Mouse (Mus musculus) fat pad, adult 2 months (tissue): Measurements from ENCODE around the gene Stra6.

Source experiments
- DNase-seq: peaks from one replicate; pipeline ENCODE4 v3.0.0-alpha.2; 2011; ENCODE audit warnings: low read depth, low spot score; ENCODE audit errors: extremely low read depth

The Stra6 gene

GRCm38 (mm10) chr9:58063531-58063930 lies at the start of gene Stra6:
Gene Stra6 (plus strand): TSS chr9:58063788.
- no peak for DNase-seq

GRCm38 (mm10) chr9:58014393-58015160 lies 49.0 kb upstream of the Stra6 start:
- DNase-seq: no peak

- DNase-seq: no peak
Measured at GRCm38 (mm10) chr9:58015856-58016255, 47.7 kb upstream of the Stra6 start.

GRCm38 (mm10) chr9:58016962-58017361 lies 46.6 kb upstream of the Stra6 start:
- DNase-seq: no peak

DNA sequence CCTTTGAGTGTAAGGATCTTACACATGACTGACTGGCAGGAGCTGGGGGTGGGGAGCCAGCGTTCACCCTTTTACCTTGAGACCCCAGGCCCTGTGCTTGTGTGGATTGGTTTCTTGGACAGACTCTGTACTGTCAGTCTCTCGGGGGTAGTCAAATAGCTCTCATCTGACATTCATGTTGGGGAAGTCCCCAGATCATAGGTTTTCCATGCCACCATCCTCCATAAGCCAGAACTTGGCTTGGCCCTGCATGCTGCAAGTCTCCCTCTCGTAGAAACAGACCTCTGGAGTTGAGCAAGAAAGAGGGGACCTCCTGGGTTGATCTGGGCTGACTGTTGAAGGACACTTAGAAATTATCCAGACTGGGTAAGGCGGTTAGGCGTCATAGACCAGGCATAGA lies 45.2 kb upstream of the Stra6 start:
- no peak for DNase-seq

DNA sequence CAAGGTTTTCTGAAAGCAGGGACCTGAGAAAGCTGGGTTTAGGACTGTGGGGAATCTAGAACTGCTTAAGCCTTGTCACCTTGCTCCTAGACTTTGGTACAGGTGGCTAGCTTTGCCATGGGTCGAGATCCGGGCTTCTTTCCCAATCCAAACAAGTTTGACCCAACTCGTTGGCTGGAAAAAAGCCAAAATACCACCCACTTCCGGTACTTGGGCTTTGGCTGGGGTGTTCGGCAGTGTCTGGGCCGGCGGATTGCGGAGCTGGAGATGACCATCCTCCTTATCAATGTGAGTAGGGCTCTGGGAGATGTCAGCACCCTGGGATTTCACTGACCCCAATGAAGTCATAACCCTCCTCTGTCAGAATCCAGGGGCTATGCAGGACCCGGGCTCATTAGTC lies 37.6 kb upstream of the Stra6 start:
- no peak for DNase-seq

DNA sequence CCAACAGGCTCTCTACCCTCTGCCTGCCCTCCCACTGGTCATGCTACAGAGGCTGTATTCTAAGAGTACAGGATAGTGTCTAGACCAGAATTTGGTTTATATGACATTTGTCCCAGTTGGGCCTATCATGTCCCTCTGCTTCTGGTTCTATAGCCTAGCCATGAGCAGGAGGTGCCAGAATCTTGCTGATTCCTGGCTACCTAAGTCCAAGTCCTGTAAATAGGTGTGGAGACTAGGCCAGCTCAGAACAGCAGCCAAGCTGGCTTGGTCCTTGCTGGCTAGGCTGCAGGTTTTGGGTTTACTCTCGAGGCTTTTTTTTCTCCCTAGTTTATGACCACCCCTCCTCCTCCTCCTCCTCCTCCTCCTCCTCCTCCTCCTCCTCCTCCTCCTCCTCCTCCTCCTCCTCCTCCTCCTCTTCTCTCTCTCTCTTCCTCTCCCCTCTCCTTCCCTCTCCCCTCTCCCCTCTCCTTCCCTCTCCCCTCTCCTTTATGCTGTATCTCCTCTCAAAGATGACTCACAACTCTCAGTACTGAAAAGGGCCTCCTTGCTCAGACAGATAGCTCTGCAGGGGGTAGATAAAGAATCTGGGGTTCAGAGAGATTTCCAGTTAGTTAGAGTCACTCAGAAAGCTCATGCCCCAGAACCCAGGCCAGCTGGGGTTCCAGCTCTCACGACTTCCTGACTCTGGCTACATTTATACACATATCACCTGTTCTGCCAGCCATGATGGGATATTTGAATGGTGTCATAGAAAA lies 36.0 kb upstream of the Stra6 start:
- no peak for DNase-seq

DNA sequence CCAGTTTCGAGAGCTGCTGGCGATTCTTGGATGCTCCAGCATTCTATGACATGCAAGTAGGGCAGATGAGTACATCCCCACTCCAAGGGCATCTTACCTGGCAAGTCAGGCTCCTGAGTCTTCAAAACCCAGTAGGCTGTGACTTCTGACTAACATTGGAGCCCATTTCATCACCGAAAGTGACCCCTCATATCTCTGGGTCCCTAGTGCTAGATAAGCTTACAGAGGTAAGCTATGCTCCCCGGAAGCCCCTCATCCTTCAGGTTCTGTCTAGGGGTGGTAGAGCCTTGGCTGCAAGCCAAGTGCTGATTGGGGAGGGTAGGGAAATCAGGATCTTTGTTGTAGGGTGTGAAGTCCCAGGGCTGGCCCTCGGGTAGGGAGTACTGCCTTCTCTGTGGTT lies 34.7 kb upstream of the Stra6 start:
- DNase-seq: no peak

GRCm38 (mm10) chr9:58029635-58030034 lies 34.0 kb upstream of the Stra6 start:
- no peak for DNase-seq

GRCm38 (mm10) chr9:58031895-58032294 lies 31.7 kb upstream of the Stra6 start:
- DNase-seq: no peak

- no peak for DNase-seq
Measured at GRCm38 (mm10) chr9:58035519-58035918, 28.1 kb upstream of the Stra6 start.

GRCm38 (mm10) chr9:58035951-58036698 lies 27.5 kb upstream of the Stra6 start:
- DNase-seq: no peak

GRCm38 (mm10) chr9:58036961-58037360 lies 26.6 kb upstream of the Stra6 start:
- no peak for DNase-seq

GRCm38 (mm10) chr9:58038500-58039168 lies 25.0 kb upstream of the Stra6 start:
- DNase-seq: no peak

DNA sequence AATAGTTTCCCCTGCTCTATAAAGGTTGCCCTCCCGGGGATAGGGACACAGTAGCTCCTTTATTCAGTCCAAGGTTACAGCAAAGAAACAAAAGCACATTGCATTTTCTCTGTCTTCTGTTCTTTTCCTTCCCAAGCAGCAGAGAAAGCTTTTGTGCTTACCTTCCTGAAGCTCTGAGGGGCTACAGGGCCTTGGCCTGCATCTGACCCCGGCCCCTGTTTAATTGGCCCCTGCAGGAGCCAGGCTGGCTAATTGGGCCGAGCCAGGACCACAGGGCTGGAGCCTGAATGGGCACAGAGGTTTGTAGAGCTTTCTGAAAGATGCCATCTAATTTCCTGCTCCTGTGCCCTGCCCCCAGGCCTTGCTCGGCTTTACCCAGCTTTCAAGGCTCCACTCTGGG lies 22.6 kb upstream of the Stra6 start:
- DNase-seq: no peak

GRCm38 (mm10) chr9:58042391-58042790 lies 21.2 kb upstream of the Stra6 start:
- DNase-seq: no peak

- no peak for DNase-seq
Measured at GRCm38 (mm10) chr9:58043496-58044017, 20.0 kb upstream of the Stra6 start.

- DNase-seq: no peak
Measured at GRCm38 (mm10) chr9:58044828-58045227, 18.8 kb upstream of the Stra6 start.

DNA sequence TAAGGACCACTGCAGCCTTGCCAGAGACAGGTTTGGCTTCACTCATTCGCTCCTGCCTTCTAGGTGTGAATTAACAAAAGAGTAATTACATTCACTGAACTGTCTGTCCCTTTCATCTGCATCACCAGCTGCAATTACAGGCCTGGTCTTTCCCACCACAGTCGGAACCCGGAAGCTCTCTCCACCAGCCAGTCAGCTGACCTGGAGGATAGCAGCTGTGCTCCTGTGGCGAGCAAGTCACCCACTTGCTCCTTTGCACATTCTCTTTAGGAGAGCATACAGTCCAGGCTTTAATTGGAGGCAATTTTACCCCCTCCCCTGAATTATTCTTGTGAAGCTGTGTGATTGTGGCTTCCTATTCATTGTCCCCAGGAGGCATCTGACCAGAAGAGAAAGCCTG lies 17.9 kb upstream of the Stra6 start:
- no peak for DNase-seq

GRCm38 (mm10) chr9:58047061-58047460 lies 16.5 kb upstream of the Stra6 start:
- DNase-seq: no peak

- no peak for DNase-seq
Measured at GRCm38 (mm10) chr9:58048621-58049020, 15.0 kb upstream of the Stra6 start.
